Mouse (Mus musculus) thymus, adult 2 months (tissue): ENCODE results near the gene Rbfox3.

Experiments used
- CTCF ChIP-seq: fragments of 200-500 bp; IDR thresholded peaks from 2 replicates; pipeline ENCODE4 v1.5.1; 2012; ENCODE audit warnings: mild to moderate bottlenecking, control low read depth, low read length, moderate library complexity, borderline replicate concordance; ENCODE audit not compliant: control insufficient read depth, poor library complexity, insufficient read depth; ENCODE audit errors: extremely low read depth
- POLR2A ChIP-seq: fragments of 200-500 bp; IDR thresholded peaks from 2 replicates; pipeline ENCODE4 v1.6.1; 2012; ENCODE audit warnings: mild to moderate bottlenecking, low read length, control low read depth, moderate library complexity; ENCODE audit not compliant: control insufficient read depth, poor library complexity, insufficient read depth; ENCODE audit errors: extremely low read depth

DNA sequence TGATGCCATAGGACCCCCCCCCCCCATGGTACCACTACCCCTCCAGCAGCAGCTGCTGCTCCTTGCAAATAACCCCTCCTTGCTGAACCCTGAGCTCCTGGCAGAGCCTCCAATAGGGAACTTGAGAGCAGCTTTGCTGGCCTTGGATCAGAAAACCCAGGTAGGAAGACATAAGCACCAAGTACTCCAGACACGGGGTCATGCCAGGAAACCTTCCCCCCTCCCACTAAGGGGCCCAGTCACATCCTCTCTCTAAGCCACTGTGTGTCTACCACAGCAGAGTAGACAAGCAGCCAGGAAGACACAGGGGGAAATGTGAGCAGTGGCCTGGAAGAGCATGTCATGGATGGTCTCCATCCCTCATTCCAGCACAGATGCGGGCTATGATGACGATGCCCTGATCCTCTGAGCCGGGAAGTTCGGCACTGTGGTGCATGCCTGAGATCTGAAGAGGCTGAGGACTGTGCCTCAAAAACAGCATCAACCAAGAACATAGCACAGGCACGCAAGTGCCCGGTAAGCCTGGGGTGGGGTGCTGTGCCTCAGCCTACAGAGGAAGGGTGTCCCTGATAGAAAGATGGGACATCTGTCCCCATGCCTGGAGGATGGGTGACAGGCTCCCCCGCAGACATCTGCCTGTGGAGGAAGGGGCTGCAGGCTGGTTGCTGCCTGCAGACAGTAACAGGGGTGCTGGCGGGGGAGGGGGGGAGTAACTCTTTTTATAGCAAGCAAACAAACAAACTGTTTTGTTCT is 119.1 kb downstream of the Rbfox3 start:
- TF ChIP-seq POLR2A (no peak), CTCF (no peak)
